Mouse (Mus musculus): ENCODE measurements around the gene Dynlrb2.

Gene Dynlrb2

DNA sequence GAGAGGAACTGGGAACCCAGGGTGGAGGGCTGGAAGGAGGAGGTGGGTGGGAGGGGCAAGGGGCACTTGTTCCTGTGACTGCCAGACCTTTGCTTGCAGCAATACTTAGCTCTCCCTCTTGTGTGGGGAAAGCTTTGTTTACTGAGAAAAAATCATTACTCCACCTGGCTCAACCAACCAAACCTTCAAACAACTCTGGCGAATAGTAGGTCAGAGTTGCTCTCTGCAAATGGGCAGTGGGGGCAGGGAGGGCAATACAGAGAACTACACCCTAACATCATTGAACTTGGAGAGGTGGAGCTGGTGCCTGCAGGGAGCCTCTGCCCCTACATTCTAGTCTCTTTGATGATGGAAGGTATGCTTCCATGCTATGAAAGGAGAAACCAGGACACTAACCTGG, 35.4 kb downstream of the Dynlrb2 start:
- in situ Hi-C loops (cut with MboI, MseI): no loop called here

DNA sequence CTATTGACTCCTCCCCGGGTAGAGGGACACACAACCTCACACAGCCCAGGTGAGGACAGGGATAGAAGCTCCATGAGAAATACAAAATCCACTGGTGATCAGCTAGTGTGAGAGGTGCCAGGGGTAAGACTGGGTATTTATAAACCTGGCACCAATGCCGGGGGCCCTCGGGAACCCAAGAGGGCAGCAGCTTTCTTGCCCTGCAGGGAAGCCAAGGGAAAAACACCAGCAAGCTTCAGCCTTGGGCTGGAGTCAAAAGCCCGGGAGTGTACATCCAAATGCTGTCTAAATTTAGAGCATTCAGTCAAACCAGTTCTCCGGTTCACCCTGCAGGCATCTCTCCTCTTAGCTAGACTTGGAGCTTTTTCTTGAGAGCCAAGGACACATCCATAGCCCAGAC, 38.1 kb downstream of the Dynlrb2 start:
- in situ Hi-C loops (cut with MboI, MseI): no loop called here

DNA sequence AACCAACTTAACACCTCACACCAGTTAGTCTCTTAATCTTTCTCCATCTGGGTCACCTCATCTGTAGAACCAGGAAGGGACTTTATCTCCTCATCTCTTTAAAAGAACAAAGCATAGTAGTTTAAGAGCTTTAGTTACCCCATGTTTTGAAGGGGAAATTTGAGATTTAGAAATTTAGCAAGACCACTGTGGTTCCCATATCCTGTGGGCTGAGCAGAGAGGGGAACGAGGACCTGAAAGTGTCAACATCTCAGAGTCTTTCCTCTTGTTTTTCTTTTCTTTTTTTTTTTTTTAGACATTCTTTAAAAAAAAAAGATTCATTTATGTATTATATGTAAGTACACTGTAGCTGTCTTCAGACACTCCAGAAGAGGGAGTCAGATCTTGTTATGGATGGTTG, 38.6 kb downstream of the Dynlrb2 start:
- in situ Hi-C loops (cut with MboI, MseI): no loop called here

DNA sequence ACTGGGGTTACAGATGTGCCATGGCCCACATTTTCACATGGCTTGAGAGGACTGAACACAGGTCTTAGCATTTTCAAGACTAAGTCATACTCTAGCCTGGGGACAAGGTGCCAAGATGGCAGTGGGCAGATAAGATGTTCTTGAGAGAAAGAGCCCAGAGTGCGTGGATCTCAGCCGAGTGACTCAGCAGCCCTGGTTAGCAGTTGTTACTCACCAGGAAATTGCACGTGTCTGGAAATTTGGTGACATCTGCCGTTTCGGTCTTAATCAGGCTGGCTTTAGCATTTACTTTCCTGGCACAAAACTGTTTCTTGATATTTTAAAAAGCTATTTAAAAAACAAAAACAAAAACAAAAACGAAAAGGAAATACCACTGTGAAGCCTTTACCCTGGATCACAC, 47.5 kb downstream of the Dynlrb2 start:
- in situ Hi-C loops (cut with MboI, MseI): loop anchor here in 1 of 2 experiments (5.0 kb wide), 1 partner anchor 80 kb away; no protein-coding TSS in a partner anchor

DNA sequence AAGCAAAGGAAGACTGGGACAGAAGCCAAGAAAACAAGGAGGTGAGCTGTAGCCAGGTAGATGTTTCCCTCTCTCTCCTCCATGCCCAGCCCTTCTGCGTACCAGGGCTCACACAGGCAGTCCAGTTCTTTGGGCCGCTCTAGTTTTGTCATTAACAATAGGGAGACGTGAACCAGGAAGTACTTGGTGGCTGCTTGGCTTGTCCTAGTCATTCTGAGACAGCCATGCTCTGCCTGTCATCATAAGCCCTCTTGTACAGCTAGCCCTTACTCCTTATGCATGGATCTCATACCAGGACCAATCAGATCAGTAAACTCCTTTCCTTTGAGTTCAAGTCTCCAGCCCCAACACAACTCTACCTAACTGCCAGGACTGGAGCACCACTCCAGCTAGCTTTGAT, 48.0 kb downstream of the Dynlrb2 start:
- in situ Hi-C loops (cut with MboI, MseI): loop anchor here in 1 of 2 experiments (5.0 kb wide), 1 partner anchor 80 kb away; no protein-coding TSS in a partner anchor

Data from T-helper 17 cell (primary cell).